In genomic region chr4:95868348-95868747, GRCm38 (mm10) we compare ENCODE assay signal across 14 mouse cellular contexts.
"Had no signal": no experiment of that assay in that cellular context is flagged by ENCODE, and none has a peak within 500 bp of the region (broad histone marks: within the 10 kb centered on the region; RNA-seq: fewer than 3 reads in every experiment).

No protein-coding gene starts in this region.

- H3K4me1 ChIP-seq: liver, embryonic 15.5 days; midbrain, embryonic 12.5 days; stomach, embryonic 15.5 days had no signal

- DNase-seq: kidney, adult 2 months; kidney, postnatal 36 days; left cerebral cortex, postnatal 4 days; lung, postnatal 14 days; retina, postnatal 1 day; right cerebral cortex, postnatal 4 days; thymus, postnatal 36 days had no signal

- H3K9me3 ChIP-seq: kidney, embryonic 15.5 days; limb, embryonic 13.5 days; liver, embryonic 15.5 days; midbrain, embryonic 12.5 days; neural tube, embryonic 13.5 days; stomach, embryonic 15.5 days had no signal

- H3K4me2 ChIP-seq: kidney, embryonic 15.5 days; limb, embryonic 13.5 days; liver, embryonic 15.5 days; midbrain, embryonic 12.5 days; neural tube, embryonic 13.5 days; stomach, embryonic 15.5 days had no signal

- H3K9ac ChIP-seq: kidney, embryonic 15.5 days; limb, embryonic 13.5 days; liver, embryonic 15.5 days; midbrain, embryonic 12.5 days; neural tube, embryonic 13.5 days; stomach, embryonic 15.5 days had no signal

- H3K27me3 ChIP-seq: kidney, embryonic 15.5 days; limb, embryonic 13.5 days; liver, embryonic 15.5 days; midbrain, embryonic 12.5 days; neural tube, embryonic 13.5 days; stomach, embryonic 15.5 days had no signal

- H3K27ac ChIP-seq: kidney, embryonic 15.5 days; limb, embryonic 13.5 days; liver, embryonic 15.5 days; midbrain, embryonic 12.5 days; neural tube, embryonic 13.5 days; stomach, embryonic 15.5 days had no signal

- H3K4me3 ChIP-seq: kidney, embryonic 15.5 days; limb, embryonic 13.5 days; liver, embryonic 15.5 days; midbrain, embryonic 12.5 days; neural tube, embryonic 13.5 days; stomach, embryonic 15.5 days had no signal

- ATAC-seq: midbrain, embryonic 16.5 days had no signal

- H3K36me3 ChIP-seq: kidney, embryonic 15.5 days; limb, embryonic 13.5 days; liver, embryonic 15.5 days; midbrain, embryonic 12.5 days; neural tube, embryonic 13.5 days; stomach, embryonic 15.5 days had no signal
